Mouse (Mus musculus) lung, embryonic 14.5 days (tissue): ENCODE measurements around the gene Srarp. TPM values are rescaled to one million over a fixed set of nuclear protein-coding genes. Genes with fewer than 3 reads are reported as not detected.

ENCODE experiments used
- ATAC-seq: fragments of 200-750 bp; cut with Nextera tagmentation; 2 replicates; pipeline ENCODE4 v1.8.0; 2017; ENCODE audit warnings: mild to moderate bottlenecking, moderate TSS enrichment, moderate library complexity; ENCODE audit not compliant: insufficient read depth
- DNase-seq: peaks from one replicate; pipeline ENCODE4 v3.0.0-alpha.2; 2015
- H3K27ac ChIP-seq: fragments of 300-500 bp; sonication (generic); 2 replicates; pipeline ENCODE4 v1.5.1; 2014; ENCODE audit warnings: low read depth, mild to moderate bottlenecking, moderate library complexity
- H3K27me3 ChIP-seq: fragments of 300-500 bp; sonication (generic); 2 replicates; pipeline ENCODE4 v1.6.1; 2014; ENCODE audit warnings: low read length, control low read depth; ENCODE audit not compliant: insufficient read depth
- H3K36me3 ChIP-seq: fragments of 300-500 bp; sonication (generic); 2 replicates; pipeline ENCODE4 v1.6.1; 2014; ENCODE audit warnings: control low read depth; ENCODE audit not compliant: insufficient read depth
- H3K4me1 ChIP-seq: fragments of 300-500 bp; sonication (generic); 2 replicates; pipeline ENCODE4 v1.6.1; 2014; ENCODE audit warnings: antibody characterized with exemption, control low read depth; ENCODE audit not compliant: insufficient read depth
- H3K4me2 ChIP-seq: fragments of 300-500 bp; sonication (generic); 2 replicates; pipeline ENCODE4 v1.6.1; 2014; ENCODE audit warnings: mild to moderate bottlenecking
- H3K4me3 ChIP-seq: fragments of 300-500 bp; sonication (generic); 2 replicates; pipeline ENCODE4 v1.5.1; 2014; ENCODE audit warnings: low read depth, low read length
- H3K9ac ChIP-seq: fragments of 300-500 bp; sonication (generic); 2 replicates; pipeline ENCODE4 v1.6.1; 2014
- H3K9me3 ChIP-seq: fragments of 300-500 bp; sonication (generic); 2 replicates; pipeline ENCODE4 v1.6.1; 2016; ENCODE audit warnings: low read depth, low read length, control low read depth
- CTCF ChIP-seq: IDR thresholded peaks from 2 replicates; pipeline ENCODE4 v1.5.1; 2016; ENCODE audit warnings: antibody characterized with exemption, low read depth
- WGBS: fragments of 180-500 bp; shearing (Covaris S2); extraction: QIAGEN DNeasy Blood & Tissue Kit; methylation state at CpG from one replicate; pipeline ENCODE4 v1.1.7; 2014; 5-methylcytosine and 5-hydroxymethylcytosine counted together
- polyA plus RNA-seq: library from polyadenylated mRNA; unstranded; fragments of >200 nt; fragmentation: Nextera tagmentation; extraction: Ambion mirVana; gene quantifications from 2 replicates; pipeline ENCODE4 v1.2.1, GENCODE M21; 2014

Gene Srarp
- polyA plus RNA-seq, 1 experiment from 2014 or later = not detected

- Histone ChIP-seq H3K9ac (no peak overlapping the region), H3K36me3 (no peaks in the 10 kb centered on the region), H3K27ac (peak overlapping the region; percentile 33), H3K4me1 (0 out of 2 replicates have a peak, but pooled peaks cover 10% of the 10 kb centered on the region), H3K4me2 (no peak overlapping the region), H3K4me3 (no peak overlapping the region), H3K27me3 (no peaks in the 10 kb centered on the region), H3K9me3 (no peaks in the 10 kb centered on the region)
- DNase-seq = no peak
- no peak for ATAC-seq
- TF ChIP-seq CTCF = no peak
- 33% methylated on average over 9 of the region's 9 CpGs for WGBS
Measured at GRCm38 (mm10) chr4:141420886-141421285, 15.0 kb downstream of the Srarp start.

- DNase-seq (peak; percentile 25), ATAC-seq (no peak)
- Histone ChIP-seq H3K9ac (peak within 1 kb of the TSS; percentile 10; the same call in 1 of the 2 replicates), H3K36me3 (no peaks in the 10 kb centered on the region), H3K4me3 (peak within 1 kb of the TSS; percentile 0; the same call in 1 of the 2 replicates), H3K9me3 (no peaks in the 10 kb centered on the region), H3K27me3 (no peaks in the 10 kb centered on the region), H3K4me1 (0 out of 2 replicates have a peak, but pooled peaks cover 10% of the 10 kb centered on the region), H3K4me2 (no peak within 1 kb of the TSS; the same call in 1 of the 2 replicates), H3K27ac (peak within 1 kb of the TSS; percentile 33)
- TF ChIP-seq CTCF = no peak
- WGBS = 36% methylated on average over 9 of the region's 9 CpGs
Measured at GRCm38 (mm10) chr4:141420192-141420829, 15.6 kb downstream of the Srarp start, which contains the start of gene Hspb7. Gene Hspb7, plus strand, starts transcription at chr4:141420779.

- DNase-seq (no peak), ATAC-seq (no peak)
- Histone ChIP-seq H3K4me3 (no peak overlapping the region), H3K9me3 (no peaks in the 10 kb centered on the region), H3K4me2 (no peak overlapping the region), H3K27me3 (no peaks in the 10 kb centered on the region), H3K36me3 (no peaks in the 10 kb centered on the region), H3K9ac (no peak overlapping the region), H3K27ac (no peak overlapping the region), H3K4me1 (0 out of 2 replicates have a peak, but pooled peaks cover 10% of the 10 kb centered on the region)
- 49% methylated on average over 27 of the region's 27 CpGs for WGBS
- TF ChIP-seq CTCF = no peak
Measured at GRCm38 (mm10) chr4:141419398-141420191, 16.3 kb downstream of the Srarp start.

- Histone ChIP-seq H3K27me3 (no peaks in the 10 kb centered on the region), H3K4me2 (no peak within 1 kb of the TSS), H3K9ac (no peak within 1 kb of the TSS), H3K4me3 (no peak within 1 kb of the TSS), H3K36me3 (no peaks in the 10 kb centered on the region), H3K27ac (no peak within 1 kb of the TSS), H3K4me1 (0 out of 2 replicates have a peak, but pooled peaks cover 5% of the 10 kb centered on the region), H3K9me3 (no peaks in the 10 kb centered on the region; the same call in 1 of the 2 replicates)
- WGBS = 59% methylated on average over 7 of the region's 7 CpGs
- TF ChIP-seq CTCF = no peak
- no peak for ATAC-seq
- DNase-seq = no peak
Measured at GRCm38 (mm10) chr4:141415924-141416323, 20.0 kb downstream of the Srarp start, which contains the start of gene Clcnkb. Gene Clcnkb, minus strand, starts transcription at chr4:141416014.

- H3K9me3 ChIP-seq = no peaks in the 10 kb centered on the region; the same call in 1 of the 2 replicates
- ATAC-seq (no peak), DNase-seq (no peak)
- peak; percentile 42 for TF ChIP-seq CTCF
- no peak overlapping the region for H3K4me2 ChIP-seq
- H3K36me3 ChIP-seq = no peaks in the 10 kb centered on the region
- no peaks in the 10 kb centered on the region for H3K27me3 ChIP-seq
- H3K27ac ChIP-seq = no peak overlapping the region
- H3K4me1 ChIP-seq = 0 out of 2 replicates have a peak, but pooled peaks cover 3% of the 10 kb centered on the region
- H3K9ac ChIP-seq = no peak overlapping the region
- H3K4me3 ChIP-seq = no peak overlapping the region
- 20% methylated on average over 22 of the region's 22 CpGs for WGBS
Measured at GRCm38 (mm10) chr4:141411430-141411992, 24.4 kb downstream of the Srarp start.

- H3K27ac ChIP-seq = no peak overlapping the region
- H3K36me3 ChIP-seq = no peaks in the 10 kb centered on the region
- DNase-seq = no peak
- 94% methylated on average over 3 of the region's 3 CpGs for WGBS
- 0 out of 2 replicates have a peak, but pooled peaks cover 3% of the 10 kb centered on the region for H3K4me1 ChIP-seq
- H3K9ac ChIP-seq = no peak overlapping the region
- no peaks in the 10 kb centered on the region; the same call in 1 of the 2 replicates for H3K9me3 ChIP-seq
- H3K27me3 ChIP-seq = no peaks in the 10 kb centered on the region
- TF ChIP-seq CTCF = no peak
- ATAC-seq = no peak
- H3K4me2 ChIP-seq = no peak overlapping the region
- no peak overlapping the region for H3K4me3 ChIP-seq
Measured at GRCm38 (mm10) chr4:141408577-141408976, 27.3 kb downstream of the Srarp start.
